Mouse (Mus musculus): ENCODE data around the gene Gm28961. TPM values are rescaled to one million over a fixed set of nuclear protein-coding genes. Genes with fewer than 3 reads are reported as not detected.
"Not testable (repeated sequence)": the region's sequence is repeated elsewhere in the genome, so short reads cannot be mapped to it uniquely, and the experiment has no call there.

Gene Gm28961
- not detected for total RNA-seq (2021)
- long read RNA-seq, experiment 1 = 0 reads
- long read RNA-seq, experiment 2 = 0 reads

DNA sequence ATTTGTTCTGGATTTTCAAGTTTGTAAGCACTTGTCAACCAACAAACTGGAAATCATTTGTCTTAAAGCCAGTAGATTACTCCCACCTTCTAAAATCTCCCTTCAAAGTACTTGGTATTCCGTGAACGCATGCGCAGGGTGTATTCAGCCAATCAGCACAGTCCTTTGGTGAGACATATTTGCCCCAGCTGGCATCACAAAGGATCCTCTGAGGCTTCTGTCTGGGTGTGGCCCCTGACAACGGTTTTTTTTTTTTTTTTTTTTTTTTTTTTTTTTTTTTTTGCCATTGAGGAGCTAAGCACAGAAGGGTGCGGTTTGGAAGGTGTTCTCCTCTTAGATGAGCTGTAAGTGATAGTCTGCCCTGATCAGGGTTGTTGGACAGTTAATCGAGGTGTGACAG is at the start of gene Gm28961:
TSS of gene Gm28961 (plus strand) at position 301 of the 400 bp plus-strand sequence.
- DNase-seq = not testable (repeated sequence)

Other genes starting within 250 kb of the Gm28961 start
- not detected for gene Gm21943, start 172.0 kb upstream of the Gm28961 start, total RNA-seq (2021)